In genomic region chr9:119632801-119633200, GRCm38 (mm10) we compare ENCODE assay signal across 15 mouse cellular contexts. TPM values are rescaled to one million over a fixed set of nuclear protein-coding genes. Genes with fewer than 3 reads are reported as not detected.
DNase-seq lines count a peak whose midpoint lies in the region; ATAC-seq and TF ChIP-seq lines count a peak whose summit lies in the region.
"Had no signal": no experiment of that assay in that cellular context is flagged by ENCODE, and none has a peak within 500 bp of the region (broad histone marks: within the 10 kb centered on the region; RNA-seq: fewer than 3 reads in every experiment).

No protein-coding gene starts in this region.

- H3K27ac ChIP-seq in hindbrain, embryonic 10.5 days, result peak overlapping the region; percentile 56; the same call in 1 of the 2 replicates
- H3K27ac ChIP-seq in hindbrain, embryonic 12.5 days, result no peak overlapping the region
- H3K27ac ChIP-seq in heart, embryonic 16.5 days (ENCODE audit: low read length), result peak overlapping the region; percentile 92
- H3K27ac ChIP-seq in left cerebral cortex, adult 2 months, result no peak overlapping the region
- H3K27ac ChIP-seq: embryonic facial prominence, embryonic 15.5 days; limb, embryonic 15.5 days; midbrain, embryonic 15.5 days; stomach, postnatal 0 days had no signal

- no peak overlapping the region for H3K4me3 ChIP-seq in hindbrain, embryonic 10.5 days
- H3K4me3 ChIP-seq in hindbrain, embryonic 12.5 days, result no peak overlapping the region
- no peak overlapping the region; the same call in 1 of the 2 replicates for H3K4me3 ChIP-seq in heart, embryonic 16.5 days (ENCODE audit: low read length)
- no peak overlapping the region for H3K4me3 ChIP-seq in left cerebral cortex, adult 2 months
- H3K4me3 ChIP-seq: embryonic facial prominence, embryonic 15.5 days; limb, embryonic 15.5 days; midbrain, embryonic 15.5 days had no signal

- no peak overlapping the region for H3K9ac ChIP-seq in hindbrain, embryonic 12.5 days
- peak overlapping the region; percentile 30; the same call in 1 of the 2 replicates for H3K9ac ChIP-seq in heart, embryonic 16.5 days (ENCODE audit: low read length)
- H3K9ac ChIP-seq: embryonic facial prominence, embryonic 15.5 days; limb, embryonic 15.5 days; midbrain, embryonic 15.5 days had no signal

- H3K4me1 ChIP-seq in hindbrain, embryonic 10.5 days (replicated peaks), result peaks cover 30% of the 10 kb centered on the region
- H3K4me1 ChIP-seq in hindbrain, embryonic 12.5 days, result peaks cover 21% of the 10 kb centered on the region
- peaks cover 38% of the 10 kb centered on the region for H3K4me1 ChIP-seq in heart, embryonic 16.5 days (ENCODE audit: control insufficient read depth, insufficient read depth, low read length)

- intact Hi-C loops in left cerebral cortex, adult 2 months (cut with DNase I), result no loop called here

- no peaks in the 10 kb centered on the region for H3K9me3 ChIP-seq in hindbrain, embryonic 10.5 days
- H3K9me3 ChIP-seq in hindbrain, embryonic 12.5 days (replicated peaks), result no peaks in the 10 kb centered on the region
- H3K9me3 ChIP-seq in heart, embryonic 16.5 days (replicated peaks; ENCODE audit: control insufficient read depth, low read length), result no peaks in the 10 kb centered on the region
- H3K9me3 ChIP-seq: embryonic facial prominence, embryonic 15.5 days; limb, embryonic 15.5 days; midbrain, embryonic 15.5 days had no signal

- no peak for DNase-seq in frontal cortex, postnatal 14 days (ENCODE audit: low spot score in 2 of 2)
- no peak for DNase-seq in hindbrain, embryonic 10.5 days (ENCODE audit: low spot score)
- peak; percentile 44 for DNase-seq in 3T3-L1 (ENCODE audit: low read depth, low spot score)
- DNase-seq in left cerebral cortex, adult 2 months (ENCODE audit: extremely low spot score in 1 of 2, low spot score in 2 of 2), result no peak
- DNase-seq in spleen, adult 18-20 months, result no peak
- DNase-seq: cerebellum, adult 18-20 months; gastrocnemius, postnatal 25 days had no signal

- H3K36me3 ChIP-seq in hindbrain, embryonic 10.5 days, result no peaks in the 10 kb centered on the region
- no peaks in the 10 kb centered on the region for H3K36me3 ChIP-seq in hindbrain, embryonic 12.5 days
- no peaks in the 10 kb centered on the region for H3K36me3 ChIP-seq in heart, embryonic 16.5 days (ENCODE audit: control insufficient read depth, insufficient read depth)
- H3K36me3 ChIP-seq: embryonic facial prominence, embryonic 15.5 days; limb, embryonic 15.5 days; midbrain, embryonic 15.5 days had no signal

- no peak overlapping the region for H3K4me2 ChIP-seq in hindbrain, embryonic 12.5 days (replicated peaks)
- H3K4me2 ChIP-seq in heart, embryonic 16.5 days (ENCODE audit: low read depth, low read length), result peak overlapping the region; percentile 43
- H3K4me2 ChIP-seq: embryonic facial prominence, embryonic 15.5 days; limb, embryonic 15.5 days; midbrain, embryonic 15.5 days had no signal

- TF ChIP-seq CTCF in left cerebral cortex, adult 2 months (IDR thresholded peaks at IDR 0.05), result no peak

- H3K27me3 ChIP-seq in hindbrain, embryonic 10.5 days (ENCODE audit: insufficient read depth, poor library complexity, severe bottlenecking), result 0 out of 2 replicates have a peak, but pooled peaks cover 2% of the 10 kb centered on the region
- H3K27me3 ChIP-seq in hindbrain, embryonic 12.5 days, result peaks cover 12% of the 10 kb centered on the region
- no peaks in the 10 kb centered on the region; the same call in 1 of the 2 replicates for H3K27me3 ChIP-seq in heart, embryonic 16.5 days (ENCODE audit: control insufficient read depth, insufficient read depth, low read length)
- H3K27me3 ChIP-seq: midbrain, embryonic 15.5 days had no signal

- WGBS in hindbrain, embryonic 10.5 days, result 48% methylated on average over 12 of the region's 12 CpGs
- WGBS in hindbrain, embryonic 12.5 days, result 51% methylated on average over 12 of the region's 12 CpGs
- WGBS in heart, embryonic 16.5 days, result 23% methylated on average over 12 of the region's 12 CpGs

- peak; percentile 31; the same call in 1 of the 2 replicates for ATAC-seq in frontal cortex, adult (ENCODE audit: low TSS enrichment)
- ATAC-seq in hindbrain, embryonic 12.5 days (ENCODE audit: low FRiP score), result no peak
- peak; percentile 20; the same call in 1 of the 2 replicates for ATAC-seq in heart, embryonic 16.5 days (replicated peaks; ENCODE audit: extremely low read depth, insufficient read depth, low FRiP score)
- ATAC-seq: midbrain, embryonic 15.5 days had no signal

RNA-seq across cellular contexts. Expression of gene Scn5a, which starts 54.0 kb away (rescaled TPM):
- polyA plus RNA-seq in hindbrain, embryonic 10.5 days (2016; fragmentation: Nextera tagmentation; extraction: Ambion mirVana), result 0.55 and 0.93 TPM in 2 replicates
- polyA plus RNA-seq in hindbrain, embryonic 12.5 days (2016; fragmentation: Nextera tagmentation; extraction: Ambion mirVana), result 0.68 and 0.84 TPM in 2 replicates
- polyA plus RNA-seq in heart, embryonic 16.5 days (2015; fragmentation: Nextera tagmentation; extraction: Ambion mirVana), result 7.5 and 9.0 TPM in 2 replicates
- total RNA-seq in left cerebral cortex, adult 2 months (2021), result 1 to 10 TPM; 3.9 to 5.0 TPM
- total RNA-seq: megakaryocyte, adult 5-6 weeks had no signal

Comparison
In these comparisons a context has a peak if more than half of its experiments do, and no peak if none do; other contexts are left out.
1. H3K27ac ChIP-seq: peak in hindbrain, embryonic 10.5 days (single experiment) and heart, embryonic 16.5 days (single experiment); none in hindbrain, embryonic 12.5 days (single experiment) and left cerebral cortex, adult 2 months (single experiment).